Mouse (Mus musculus): ENCODE data around the gene Gm21969.

GRCm38 (mm10) chr4:139643972-139644371, 41.0 kb downstream of the Gm21969 start:
- TF ChIP-seq ZNF384 (IDR thresholded peaks at IDR 0.05; ENCODE audit: low read depth, low read length) (no peak), ZC3H11A (IDR thresholded peaks at IDR 0.05; ENCODE audit: borderline replicate concordance, low read depth, low read length) (no peak; the same call in 1 of the 2 replicates), MAFK (IDR thresholded peaks at IDR 0.05; ENCODE audit: insufficient read depth, low read depth, low read length) (no peak), CHD2 (IDR thresholded peaks at IDR 0.05; ENCODE audit: low read depth, low read length) (no peak)
